In genomic region chr5:144118271-144118670, GRCm38 (mm10) we compare ENCODE assay signal across 12 mouse cellular contexts.
"Had no signal": no experiment of that assay in that cellular context is flagged by ENCODE, and none has a peak within 500 bp of the region (broad histone marks: within the 10 kb centered on the region; RNA-seq: fewer than 3 reads in every experiment).

No protein-coding gene starts in this region.

- H3K36me3 ChIP-seq: kidney, embryonic 15.5 days; liver, embryonic 13.5 days had no signal

- DNase-seq: kidney, adult 8-10 months; kidney, postnatal 10 days; kidney, postnatal 36 days; layer of hippocampus, postnatal 36 days; liver, embryonic 13.5 days; lung, adult 2 months; lung, postnatal 36 days; midbrain, embryonic 14.5 days; thymus, postnatal 25 days had no signal

- H3K27ac ChIP-seq: kidney, embryonic 15.5 days; left cerebral cortex, adult 2 months; liver, embryonic 13.5 days had no signal

- H3K4me3 ChIP-seq: kidney, embryonic 15.5 days; left cerebral cortex, adult 2 months; liver, embryonic 13.5 days; megakaryocyte, embryonic 14.5 days had no signal

- H3K9ac ChIP-seq: kidney, embryonic 15.5 days; liver, embryonic 13.5 days had no signal

- H3K27me3 ChIP-seq: kidney, embryonic 15.5 days; liver, embryonic 13.5 days had no signal
